Mouse (Mus musculus) stomach, postnatal 0 days (tissue): ENCODE results near the gene Pxylp1.

Experiments
- CTCF ChIP-seq: IDR thresholded peaks from 2 replicates; pipeline ENCODE4 v1.5.1; 2016; ENCODE audit warnings: antibody characterized with exemption, low read depth, mild to moderate bottlenecking, moderate library complexity
- EP300 ChIP-seq: optimal IDR thresholded peaks from 2 replicates; pipeline ENCODE3; 2016; ENCODE audit warnings: antibody characterized with exemption

- TF ChIP-seq EP300 (no peak), CTCF (no peak)
Measured at GRCm38 (mm10) chr9:96932751-96933150, 40.3 kb upstream of the Pxylp1 start.
